Mouse (Mus musculus) kidney, postnatal 14 days (tissue): ENCODE measurements at regions not wholly inside any gene's neighbourhood (a gene's known extent, or its start where the extent isn't known, plus 50 kb on each side); places are given as distances from the start of the nearest gene placed in this dataset.

ENCODE experiments used
- DNase-seq: peaks from one replicate; pipeline ENCODE4 v3.0.0; 2022; ENCODE audit warnings: mixed read lengths

GRCm38 (mm10) chr9:94239479-94240241 lies 298.2 kb downstream of the 1190002N15Rik start:
- peak; percentile 44 for DNase-seq

GRCm38 (mm10) chr9:94238565-94238964 lies 299.3 kb downstream of the 1190002N15Rik start:
- DNase-seq, result peak; percentile 3

GRCm38 (mm10) chr9:94229537-94229936 lies 308.3 kb downstream of the 1190002N15Rik start:
- no peak for DNase-seq

- DNase-seq, result peak; percentile 8
Observed at GRCm38 (mm10) chr9:94219116-94219515, 318.8 kb downstream of the 1190002N15Rik start.

GRCm38 (mm10) chr9:94216414-94217279 lies 321.2 kb downstream of the 1190002N15Rik start:
- no peak for DNase-seq

GRCm38 (mm10) chr9:94210467-94211249 lies 327.2 kb downstream of the 1190002N15Rik start:
- DNase-seq, result no peak

- DNase-seq, result no peak
Observed at GRCm38 (mm10) chr9:94208987-94209386, 328.9 kb downstream of the 1190002N15Rik start.

- no peak for DNase-seq
Observed at GRCm38 (mm10) chr9:94200892-94201291, 337.0 kb downstream of the 1190002N15Rik start.

GRCm38 (mm10) chr9:94199864-94200263 lies 338.0 kb downstream of the 1190002N15Rik start:
- no peak for DNase-seq

GRCm38 (mm10) chr9:94191083-94191482 lies 346.8 kb downstream of the 1190002N15Rik start:
- DNase-seq, result no peak

- no peak for DNase-seq
Observed at GRCm38 (mm10) chr9:94189872-94190800, 347.7 kb downstream of the 1190002N15Rik start.

- no peak for DNase-seq
Observed at GRCm38 (mm10) chr9:94188124-94188523, 349.8 kb downstream of the 1190002N15Rik start.

- DNase-seq, result no peak
Observed at GRCm38 (mm10) chr9:94169905-94170612, 367.8 kb downstream of the 1190002N15Rik start.

- DNase-seq, result no peak
Observed at GRCm38 (mm10) chr9:94163671-94164070, 374.2 kb downstream of the 1190002N15Rik start.

- DNase-seq, result no peak
Observed at GRCm38 (mm10) chr9:94155581-94155980, 382.3 kb downstream of the 1190002N15Rik start.

- DNase-seq, result no peak
Observed at GRCm38 (mm10) chr9:94148474-94148873, 389.4 kb downstream of the 1190002N15Rik start.

GRCm38 (mm10) chr9:94146787-94147186 lies 391.1 kb downstream of the 1190002N15Rik start:
- no peak for DNase-seq

GRCm38 (mm10) chr9:94136444-94136843 lies 401.4 kb downstream of the 1190002N15Rik start:
- peak; percentile 8 for DNase-seq

- no peak for DNase-seq
Observed at GRCm38 (mm10) chr9:94133682-94134081, 404.2 kb downstream of the 1190002N15Rik start.

- no peak for DNase-seq
Observed at GRCm38 (mm10) chr9:94131367-94131766, 406.5 kb downstream of the 1190002N15Rik start.

GRCm38 (mm10) chr9:94116961-94117360 lies 420.9 kb downstream of the 1190002N15Rik start:
- no peak for DNase-seq
